19 mouse cellular contexts compared by ENCODE assay signal in the genomic region with DNA sequence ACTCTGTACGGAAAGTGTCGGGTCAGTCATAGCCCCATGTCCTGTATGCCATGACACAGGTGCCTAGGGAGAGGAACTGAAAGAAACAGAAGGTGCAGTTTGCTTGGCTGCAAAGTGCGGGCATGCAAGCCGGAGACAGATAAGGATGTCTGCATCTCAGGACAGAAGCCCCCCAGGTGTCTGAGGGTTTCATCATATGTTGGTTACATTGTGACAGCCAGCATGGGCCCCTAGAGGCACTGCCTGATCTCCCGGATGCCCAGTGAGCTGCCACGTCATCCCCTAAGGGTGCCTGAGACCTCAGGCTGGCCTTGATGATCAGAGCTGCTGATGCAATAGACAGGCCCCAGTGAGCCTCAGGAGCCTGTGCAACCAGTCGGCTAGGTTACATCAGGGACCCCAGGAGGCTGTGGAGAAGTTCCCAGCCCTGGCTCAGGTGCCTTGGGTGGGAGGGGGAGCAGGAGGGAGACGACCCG. TPM values are rescaled to one million over a fixed set of nuclear protein-coding genes. Genes with fewer than 3 reads are reported as not detected.
DNase-seq lines count a peak whose midpoint lies in the region; ATAC-seq and TF ChIP-seq lines count a peak whose summit lies in the region.
"Had no signal": no experiment of that assay in that cellular context is flagged by ENCODE, and none has a peak within 500 bp of the region (broad histone marks: within the 10 kb centered on the region; RNA-seq: fewer than 3 reads in every experiment).

No protein-coding gene starts in this region.

- peaks cover 40% of the 10 kb centered on the region for H3K4me1 ChIP-seq in hindbrain, embryonic 12.5 days
- H3K4me1 ChIP-seq in hindbrain, embryonic 11.5 days (replicated peaks; ENCODE audit: control insufficient read depth, insufficient read depth, low read length), result peaks cover 5% of the 10 kb centered on the region
- H3K4me1 ChIP-seq in forebrain, postnatal 0 days (ENCODE audit: insufficient read depth), result peaks cover 6% of the 10 kb centered on the region; the same call in 1 of the 2 replicates
- peaks cover 36% of the 10 kb centered on the region for H3K4me1 ChIP-seq in forebrain, embryonic 12.5 days

- H3K9me3 ChIP-seq in hindbrain, embryonic 12.5 days (replicated peaks), result no peaks in the 10 kb centered on the region
- H3K9me3 ChIP-seq in hindbrain, embryonic 11.5 days (ENCODE audit: control insufficient read depth, low read length), result no peaks in the 10 kb centered on the region
- H3K9me3 ChIP-seq in forebrain, postnatal 0 days (ENCODE audit: low read length), result no peaks in the 10 kb centered on the region
- H3K9me3 ChIP-seq in forebrain, embryonic 12.5 days, result no peaks in the 10 kb centered on the region
- H3K9me3 ChIP-seq: heart, embryonic 13.5 days had no signal

- WGBS in hindbrain, embryonic 12.5 days, result 82% methylated on average over 9 of the region's 9 CpGs
- WGBS in hindbrain, embryonic 11.5 days, result 82% methylated on average over 9 of the region's 9 CpGs
- 87% methylated on average over 9 of the region's 9 CpGs for WGBS in forebrain, postnatal 0 days
- 82% methylated on average over 9 of the region's 9 CpGs for WGBS in forebrain, embryonic 12.5 days

- H3K4me2 ChIP-seq in hindbrain, embryonic 12.5 days (replicated peaks), result no peak overlapping the region
- H3K4me2 ChIP-seq in hindbrain, embryonic 11.5 days (replicated peaks; ENCODE audit: low read depth, low read length), result no peak overlapping the region
- H3K4me2 ChIP-seq in forebrain, postnatal 0 days (ENCODE audit: low read depth), result no peak overlapping the region
- H3K4me2 ChIP-seq in forebrain, embryonic 12.5 days, result no peak overlapping the region
- H3K4me2 ChIP-seq: heart, embryonic 13.5 days had no signal

- no peaks in the 10 kb centered on the region for H3K27me3 ChIP-seq in hindbrain, embryonic 12.5 days
- no peaks in the 10 kb centered on the region for H3K27me3 ChIP-seq in hindbrain, embryonic 11.5 days (ENCODE audit: control insufficient read depth, insufficient read depth, low read length)
- no peaks in the 10 kb centered on the region for H3K27me3 ChIP-seq in forebrain, postnatal 0 days (ENCODE audit: insufficient read depth, low read length)
- H3K27me3 ChIP-seq in forebrain, embryonic 12.5 days, result no peaks in the 10 kb centered on the region
- H3K27me3 ChIP-seq: Patski had no signal

- H3K27ac ChIP-seq in hindbrain, embryonic 12.5 days, result peak overlapping the region; percentile 61; the same call in 1 of the 2 replicates
- H3K27ac ChIP-seq in hindbrain, embryonic 11.5 days (ENCODE audit: low read depth, low read length), result no peak overlapping the region
- no peak overlapping the region for H3K27ac ChIP-seq in forebrain, postnatal 0 days (ENCODE audit: low read depth, low read length)
- H3K27ac ChIP-seq in forebrain, embryonic 12.5 days, result no peak overlapping the region
- H3K27ac ChIP-seq: heart, embryonic 13.5 days; liver, embryonic 14.5 days had no signal

- H3K9ac ChIP-seq in hindbrain, embryonic 12.5 days, result peak overlapping the region; percentile 18; the same call in 1 of the 2 replicates
- H3K9ac ChIP-seq in hindbrain, embryonic 11.5 days (ENCODE audit: low read depth, low read length), result no peak overlapping the region
- no peak overlapping the region for H3K9ac ChIP-seq in forebrain, postnatal 0 days
- no peak overlapping the region for H3K9ac ChIP-seq in forebrain, embryonic 12.5 days
- H3K9ac ChIP-seq: liver, embryonic 14.5 days had no signal

- no peak for ATAC-seq in hindbrain, embryonic 12.5 days (ENCODE audit: low FRiP score)
- no peak for ATAC-seq in hindbrain, embryonic 11.5 days (ENCODE audit: low FRiP score)
- no peak for ATAC-seq in forebrain, postnatal 0 days
- no peak for ATAC-seq in forebrain, embryonic 12.5 days (ENCODE audit: low FRiP score)
- ATAC-seq: Patski had no signal

- DNase-seq in hindbrain, embryonic 11.5 days (ENCODE audit: low spot score), result no peak
- peak; percentile 76 for DNase-seq in 3134 (ENCODE audit: extremely low read depth, insufficient read length, low spot score)
- DNase-seq in B cell, adult 2 months, result peak; percentile 32
- DNase-seq in adrenal gland, postnatal 36 days, result peak; percentile 67 to 81
- DNase-seq in kidney, postnatal 4 days, result no peak
- no peak for DNase-seq in forebrain, postnatal 0 days
- DNase-seq: cerebellum, adult 9-11 months; embryo, embryonic 11 days; heart, postnatal 4 days; kidney, adult 2 months; kidney, postnatal 36 days; layer of hippocampus, postnatal 36 days; lung, postnatal 10 days; thymus, adult 18-20 months had no signal

- H3K4me3 ChIP-seq in hindbrain, embryonic 12.5 days, result no peak overlapping the region
- H3K4me3 ChIP-seq in hindbrain, embryonic 11.5 days (ENCODE audit: low read depth, low read length), result no peak overlapping the region
- no peak overlapping the region for H3K4me3 ChIP-seq in forebrain, postnatal 0 days (ENCODE audit: low read depth, low read length)
- H3K4me3 ChIP-seq in forebrain, embryonic 12.5 days (replicated peaks), result no peak overlapping the region
- H3K4me3 ChIP-seq: heart, embryonic 13.5 days had no signal

- no peak for TF ChIP-seq CTCF in forebrain, postnatal 0 days (IDR thresholded peaks at IDR 0.05; ENCODE audit: low read depth)

- no peaks in the 10 kb centered on the region for H3K36me3 ChIP-seq in hindbrain, embryonic 12.5 days
- no peaks in the 10 kb centered on the region for H3K36me3 ChIP-seq in hindbrain, embryonic 11.5 days (ENCODE audit: control insufficient read depth, insufficient read depth, low read length)
- H3K36me3 ChIP-seq in forebrain, postnatal 0 days (ENCODE audit: insufficient read depth), result 0 out of 2 replicates have a peak, but pooled peaks cover 3% of the 10 kb centered on the region
- no peaks in the 10 kb centered on the region; the same call in 1 of the 2 replicates for H3K36me3 ChIP-seq in forebrain, embryonic 12.5 days (replicated peaks)
- H3K36me3 ChIP-seq: heart, embryonic 13.5 days had no signal

RNA-seq across cellular contexts. Expression of gene Tbc1d16, which starts 36.7 kb away (rescaled TPM):
- polyA plus RNA-seq in hindbrain, embryonic 12.5 days (2016; fragmentation: Nextera tagmentation; extraction: Ambion mirVana), result 34.7 and 36.7 TPM in 2 replicates
- polyA plus RNA-seq in hindbrain, embryonic 11.5 days (2014; fragmentation: Nextera tagmentation; extraction: Ambion mirVana), result 16.9 and 20.7 TPM in 2 replicates
- 10 to 100 TPM; 14.3 to 15.9 TPM for total RNA-seq in adrenal gland, postnatal 36 days (2021)
- 133 and 153 TPM in 2 replicates for total RNA-seq in forebrain, postnatal 0 days (2014; rRNA removed)
- polyA plus RNA-seq in forebrain, postnatal 0 days (2015; fragmentation: Nextera tagmentation; extraction: Ambion mirVana), result 41.2 and 60.4 TPM in 2 replicates
- 28.0 and 28.1 TPM in 2 replicates for polyA plus RNA-seq in forebrain, embryonic 12.5 days (2016; fragmentation: Nextera tagmentation; extraction: Ambion mirVana)

RNA-seq across cellular contexts. Expression of gene Ccdc40, which starts 36.7 kb away (rescaled TPM):
- polyA plus RNA-seq in hindbrain, embryonic 12.5 days (2016; fragmentation: Nextera tagmentation; extraction: Ambion mirVana), result 19.1 and 20.5 TPM in 2 replicates
- polyA plus RNA-seq in hindbrain, embryonic 11.5 days (2014; fragmentation: Nextera tagmentation; extraction: Ambion mirVana), result 16.5 and 19.3 TPM in 2 replicates
- total RNA-seq in adrenal gland, postnatal 36 days (2021), result under 1 TPM; 0.40 to 0.66 TPM
- total RNA-seq in forebrain, postnatal 0 days (2014; rRNA removed), result 10.5 and 14.6 TPM in 2 replicates
- 7.2 and 11.8 TPM in 2 replicates for polyA plus RNA-seq in forebrain, postnatal 0 days (2015; fragmentation: Nextera tagmentation; extraction: Ambion mirVana)
- 20.7 TPM in 2 replicates for polyA plus RNA-seq in forebrain, embryonic 12.5 days (2016; fragmentation: Nextera tagmentation; extraction: Ambion mirVana)

Comparison
In these comparisons a context has a peak if more than half of its experiments do, and no peak if none do; other contexts are left out.
1. DNase-seq: peak in 3134 (single experiment), B cell, adult 2 months (2 of 2) and adrenal gland, postnatal 36 days (2 of 2); none in hindbrain, embryonic 11.5 days (single experiment), kidney, postnatal 4 days (0 of 2) and forebrain, postnatal 0 days (single experiment).